Mouse (Mus musculus): Measurements from ENCODE around the gene Aldh3b2. TPM values are rescaled to one million over a fixed set of nuclear protein-coding genes. Genes with fewer than 3 reads are reported as not detected.

The Aldh3b2 gene
- polyA plus RNA-seq (2012; ENCODE audit: insufficient read depth, low replicate concordance) = not detected in 2 replicates

DNA sequence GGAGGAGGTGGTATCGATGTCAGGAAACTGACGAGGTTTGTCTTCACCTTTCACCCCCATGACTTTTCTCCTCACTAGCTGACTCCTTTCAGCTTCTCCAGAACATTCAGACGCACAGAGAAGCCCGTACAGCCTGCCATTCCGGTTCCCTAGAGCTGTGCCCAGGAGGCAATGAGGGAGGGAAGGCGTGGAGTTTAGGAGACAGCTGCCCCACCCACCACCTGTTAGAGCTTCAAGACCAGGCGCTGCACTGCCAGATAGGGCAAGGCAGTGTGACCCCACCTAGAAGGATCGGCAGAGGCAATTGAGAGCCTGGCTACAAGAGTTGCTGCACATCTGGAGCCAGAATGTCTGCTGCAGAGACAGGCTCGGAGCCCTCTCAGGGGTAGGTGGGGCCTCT is at the start of gene Aldh3b2:
Gene Aldh3b2 (plus strand): TSS at position 100 of the 400 bp plus-strand sequence.
- peaks cover 63% of the 10 kb centered on the region for H3K27me3 ChIP-seq (replicated peaks)
- TF ChIP-seq GATA1 (IDR thresholded peaks at IDR 0.05; ENCODE audit: borderline replicate concordance, low read length) (no peak), FLI1 (IDR thresholded peaks at IDR 0.05; ENCODE audit: low read length) (no peak)
- no peaks in the 10 kb centered on the region for H3K9me3 ChIP-seq
- no peaks in the 10 kb centered on the region for H3K36me3 ChIP-seq (replicated peaks; ENCODE audit: low read length)
- no peak within 1 kb of the TSS for H3K4me3 ChIP-seq (replicated peaks)
- H3K4me1 ChIP-seq = peaks cover 22% of the 10 kb centered on the region

DNA sequence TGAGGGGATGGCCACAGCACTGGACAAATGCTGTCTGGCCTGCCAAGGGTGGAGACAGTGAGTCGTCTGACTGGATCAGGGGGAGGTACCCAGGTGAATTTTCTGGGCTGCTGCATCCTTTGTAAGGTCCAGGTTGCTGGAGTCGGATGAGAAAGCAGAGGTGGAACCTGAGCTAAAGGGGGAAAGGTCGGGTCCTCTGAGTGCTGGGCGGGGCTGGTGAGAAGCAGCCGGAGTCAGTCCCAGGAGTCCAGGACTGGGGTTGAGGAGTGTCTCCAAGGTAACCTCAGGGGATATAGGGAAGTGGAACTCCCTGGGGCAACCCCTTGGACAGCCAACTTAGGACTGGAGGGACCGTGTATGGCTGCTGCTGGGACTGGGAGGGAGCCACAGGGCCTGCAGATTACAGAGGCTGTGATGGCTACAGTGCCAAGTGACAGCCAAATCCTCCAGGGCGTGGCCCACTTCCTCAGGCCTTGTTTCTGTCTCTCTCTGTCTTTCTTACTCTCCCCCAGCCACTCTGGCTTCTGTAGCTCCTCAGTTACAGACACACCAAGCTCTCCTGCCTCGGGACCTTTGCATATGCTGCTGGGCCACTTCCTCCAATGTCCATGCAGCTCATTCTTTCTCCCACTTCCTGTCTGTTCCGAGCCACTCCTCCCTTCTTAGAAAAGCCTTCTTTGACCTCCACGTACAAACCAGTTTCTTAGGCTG is 49.3 kb upstream of the Aldh3b2 start:
- TF ChIP-seq GATA1 (IDR thresholded peaks at IDR 0.05; ENCODE audit: borderline replicate concordance, low read length) (no peak), FLI1 (IDR thresholded peaks at IDR 0.05; ENCODE audit: low read length) (no peak)
- H3K4me3 ChIP-seq (replicated peaks) = no peak overlapping the region

GRCm38 (mm10) chr19:3923586-3923985 is 48.5 kb upstream of the Aldh3b2 start:
- no peak for TF ChIP-seq GATA1 (IDR thresholded peaks at IDR 0.05; ENCODE audit: borderline replicate concordance, low read length)
- H3K4me1 ChIP-seq = peaks cover 51% of the 10 kb centered on the region
- no peaks in the 10 kb centered on the region for H3K36me3 ChIP-seq (replicated peaks; ENCODE audit: low read length)
- peaks cover 30% of the 10 kb centered on the region for H3K27me3 ChIP-seq (replicated peaks)
- 0 out of 2 replicates have a peak, but pooled peaks cover 3% of the 10 kb centered on the region for H3K9me3 ChIP-seq
- H3K4me3 ChIP-seq (replicated peaks) = peak overlapping the region; percentile 69

More for the DNA sequence above, 49.3 kb upstream of the Aldh3b2 start:
- Histone ChIP-seq H3K27me3 (replicated peaks) (peaks cover 27% of the 10 kb centered on the region), H3K36me3 (replicated peaks; ENCODE audit: low read length) (peaks cover 4% of the 10 kb centered on the region), H3K4me1 (peaks cover 50% of the 10 kb centered on the region), H3K9me3 (no peaks in the 10 kb centered on the region)

GRCm38 (mm10) chr19:3924190-3924589 is 47.9 kb upstream of the Aldh3b2 start:
- peaks cover 57% of the 10 kb centered on the region for H3K4me1 ChIP-seq
- 0 out of 2 replicates have a peak, but pooled peaks cover 3% of the 10 kb centered on the region for H3K9me3 ChIP-seq
- peak overlapping the region; percentile 34 for H3K4me3 ChIP-seq (replicated peaks)
- no peaks in the 10 kb centered on the region for H3K36me3 ChIP-seq (replicated peaks; ENCODE audit: low read length)
- TF ChIP-seq GATA1 (IDR thresholded peaks at IDR 0.05; ENCODE audit: borderline replicate concordance, low read length) (no peak), FLI1 (IDR thresholded peaks at IDR 0.05; ENCODE audit: low read length) (no peak)
- H3K27me3 ChIP-seq (replicated peaks) = peaks cover 32% of the 10 kb centered on the region

GRCm38 (mm10) chr19:3924868-3925267 is 47.3 kb upstream of the Aldh3b2 start:
- no peaks in the 10 kb centered on the region for H3K36me3 ChIP-seq (replicated peaks; ENCODE audit: low read length)
- TF ChIP-seq FLI1 (IDR thresholded peaks at IDR 0.05; ENCODE audit: low read length) (no peak), GATA1 (IDR thresholded peaks at IDR 0.05; ENCODE audit: borderline replicate concordance, low read length) (no peak)
- peaks cover 64% of the 10 kb centered on the region for H3K4me1 ChIP-seq
- 0 out of 2 replicates have a peak, but pooled peaks cover 3% of the 10 kb centered on the region for H3K9me3 ChIP-seq
- no peak overlapping the region for H3K4me3 ChIP-seq (replicated peaks)
- peaks cover 36% of the 10 kb centered on the region for H3K27me3 ChIP-seq (replicated peaks)

DNA sequence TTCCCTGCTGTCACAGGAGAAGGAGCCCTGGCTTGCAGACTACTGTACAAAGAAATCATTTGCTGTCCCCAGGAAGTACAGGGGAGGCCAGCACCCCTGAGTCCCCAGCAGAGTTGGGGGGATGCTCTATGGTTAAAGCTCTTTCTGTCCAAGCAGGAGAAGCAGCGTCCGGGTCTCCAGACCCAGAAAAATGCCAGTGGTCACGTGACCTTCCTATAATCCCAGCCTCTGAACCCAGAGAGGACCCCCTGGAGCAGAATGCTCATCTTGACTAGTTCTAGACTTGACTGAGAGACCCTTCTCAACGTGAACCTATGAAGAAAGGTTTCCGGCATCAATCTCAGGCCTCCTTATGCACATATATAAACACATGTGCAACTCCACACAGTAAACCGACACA is 46.3 kb upstream of the Aldh3b2 start:
- H3K4me1 ChIP-seq = peaks cover 65% of the 10 kb centered on the region
- H3K4me3 ChIP-seq (replicated peaks) = no peak overlapping the region
- H3K27me3 ChIP-seq (replicated peaks) = peaks cover 39% of the 10 kb centered on the region
- no peak for TF ChIP-seq GATA1 (IDR thresholded peaks at IDR 0.05; ENCODE audit: borderline replicate concordance, low read length)
- no peak for TF ChIP-seq FLI1 (IDR thresholded peaks at IDR 0.05; ENCODE audit: low read length)
- no peaks in the 10 kb centered on the region for H3K36me3 ChIP-seq (replicated peaks; ENCODE audit: low read length)
- H3K9me3 ChIP-seq = 0 out of 2 replicates have a peak, but pooled peaks cover 3% of the 10 kb centered on the region

DNA sequence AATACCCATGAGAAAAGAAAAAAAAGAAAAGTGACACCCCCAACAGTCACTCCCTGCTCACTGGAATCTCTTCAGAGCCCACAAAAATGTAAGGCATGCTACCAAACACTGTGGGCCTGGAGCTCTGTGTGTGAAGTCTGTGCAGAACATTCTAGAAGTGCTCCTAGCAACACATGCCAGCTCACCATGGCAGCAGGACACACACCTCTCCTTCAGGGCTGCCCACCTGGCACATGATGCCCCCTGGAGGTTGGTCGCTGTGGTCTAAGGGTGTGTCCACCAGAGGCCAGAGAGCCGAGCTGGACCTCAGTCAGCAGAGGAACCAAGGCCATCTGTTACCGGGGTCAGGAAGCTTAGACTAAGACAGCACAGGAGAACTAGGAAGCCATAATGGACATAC is 45.8 kb upstream of the Aldh3b2 start:
- Histone ChIP-seq H3K36me3 (replicated peaks; ENCODE audit: low read length) (no peaks in the 10 kb centered on the region), H3K27me3 (replicated peaks) (peaks cover 38% of the 10 kb centered on the region), H3K4me3 (replicated peaks) (peak overlapping the region; percentile 42), H3K4me1 (peaks cover 60% of the 10 kb centered on the region), H3K9me3 (0 out of 2 replicates have a peak, but pooled peaks cover 3% of the 10 kb centered on the region)
- TF ChIP-seq GATA1 (IDR thresholded peaks at IDR 0.05; ENCODE audit: borderline replicate concordance, low read length) (no peak), FLI1 (IDR thresholded peaks at IDR 0.05; ENCODE audit: low read length) (no peak)

DNA sequence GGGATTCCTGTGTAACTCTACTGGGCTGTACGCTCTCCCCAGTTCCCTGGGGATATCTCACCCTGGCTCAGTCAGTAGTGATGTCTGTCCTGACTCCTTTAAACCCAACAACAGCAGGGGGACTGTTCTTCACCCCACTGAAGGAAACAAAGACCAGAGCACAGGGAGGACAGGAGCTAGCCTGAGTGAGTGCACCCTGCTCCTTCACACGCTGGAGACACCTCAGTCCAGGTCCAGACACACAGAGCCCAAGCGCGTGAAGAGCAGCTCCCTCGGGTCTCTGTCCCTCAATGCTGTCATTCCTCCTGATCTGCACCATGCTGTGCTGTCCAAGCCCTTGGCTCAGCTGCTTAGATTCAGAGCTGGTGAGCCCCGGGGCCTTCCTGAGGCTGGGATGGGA is 45.4 kb upstream of the Aldh3b2 start:
- Histone ChIP-seq H3K36me3 (replicated peaks; ENCODE audit: low read length) (no peaks in the 10 kb centered on the region), H3K27me3 (replicated peaks) (peaks cover 38% of the 10 kb centered on the region), H3K4me3 (replicated peaks) (no peak overlapping the region), H3K9me3 (0 out of 2 replicates have a peak, but pooled peaks cover 3% of the 10 kb centered on the region), H3K4me1 (peaks cover 61% of the 10 kb centered on the region)
- TF ChIP-seq GATA1 (IDR thresholded peaks at IDR 0.05; ENCODE audit: borderline replicate concordance, low read length) (no peak), FLI1 (IDR thresholded peaks at IDR 0.05; ENCODE audit: low read length) (no peak)

- Histone ChIP-seq H3K4me3 (replicated peaks) (no peak overlapping the region), H3K27me3 (replicated peaks) (peaks cover 40% of the 10 kb centered on the region)
Observed at GRCm38 (mm10) chr19:3927989-3928388, 44.1 kb upstream of the Aldh3b2 start.

DNA sequence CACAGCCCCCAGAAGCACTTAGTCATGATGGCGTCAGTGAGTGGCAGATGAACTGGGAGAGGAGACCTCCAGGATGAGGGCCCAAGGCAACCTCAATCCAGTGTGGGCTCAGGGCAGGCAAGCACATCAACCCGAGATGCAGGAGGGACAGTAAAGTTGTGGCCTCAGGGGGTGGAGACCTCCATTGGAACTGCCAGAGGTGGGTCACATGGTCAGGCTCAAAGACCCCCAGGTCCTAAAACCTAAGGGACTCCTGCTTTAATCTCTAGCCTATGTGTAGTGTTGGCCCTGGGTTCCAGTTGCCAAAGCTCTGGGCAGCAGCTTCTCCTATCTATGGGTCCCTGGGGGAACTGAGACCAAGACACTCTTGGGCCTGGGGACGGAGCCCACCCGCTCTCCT is 43.3 kb upstream of the Aldh3b2 start:
- no peak for TF ChIP-seq FLI1 (IDR thresholded peaks at IDR 0.05; ENCODE audit: low read length)
- TF ChIP-seq GATA1 (IDR thresholded peaks at IDR 0.05; ENCODE audit: borderline replicate concordance, low read length) = no peak
- H3K27me3 ChIP-seq (replicated peaks) = peaks cover 38% of the 10 kb centered on the region
- H3K36me3 ChIP-seq (replicated peaks; ENCODE audit: low read length) = no peaks in the 10 kb centered on the region
- H3K4me3 ChIP-seq (replicated peaks) = peak overlapping the region; percentile 78
- H3K4me1 ChIP-seq = peaks cover 54% of the 10 kb centered on the region
- 0 out of 2 replicates have a peak, but pooled peaks cover 3% of the 10 kb centered on the region for H3K9me3 ChIP-seq

More at GRCm38 (mm10) chr19:3927989-3928388, 44.1 kb upstream of the Aldh3b2 start:
- H3K36me3 ChIP-seq (replicated peaks; ENCODE audit: low read length) = no peaks in the 10 kb centered on the region
- 0 out of 2 replicates have a peak, but pooled peaks cover 3% of the 10 kb centered on the region for H3K9me3 ChIP-seq
- H3K4me1 ChIP-seq = peaks cover 56% of the 10 kb centered on the region
- TF ChIP-seq GATA1 (IDR thresholded peaks at IDR 0.05; ENCODE audit: borderline replicate concordance, low read length) (no peak), FLI1 (IDR thresholded peaks at IDR 0.05; ENCODE audit: low read length) (no peak)
